Mouse (Mus musculus): Measurements from ENCODE around the gene Mum1. TPM values are rescaled to one million over a fixed set of nuclear protein-coding genes. Genes with fewer than 3 reads are reported as not detected.
"Not testable (repeated sequence)": the region's sequence is repeated elsewhere in the genome, so short reads cannot be mapped to it uniquely, and the experiment has no call there.

The Mum1 gene
- polyA plus RNA-seq, 1 experiment from 2014 or later, result 43.7 TPM

GRCm38 (mm10) chr10:80239791-80240190 is 13.6 kb downstream of the Mum1 start:
- Histone ChIP-seq H3K4me1 (peaks cover 29% of the 10 kb centered on the region), H3K27ac (replicated peaks) (no peak overlapping the region), H3K4me2 (no peak overlapping the region), H3K9me3 (no peaks in the 10 kb centered on the region), H3K27me3 (replicated peaks) (no peaks in the 10 kb centered on the region), H3K9ac (no peak overlapping the region), H3K4me3 (no peak overlapping the region), H3K36me3 (peaks cover 100% of the 10 kb centered on the region)
- no peak for ATAC-seq (ENCODE audit: extremely low read depth, insufficient number of reproducible peaks, low FRiP score, low TSS enrichment)
- 82% methylated on average over 6 of the region's 6 CpGs for WGBS

- WGBS, result 23% methylated on average over 9 of the region's 9 CpGs
Measured at GRCm38 (mm10) chr10:80242088-80242487, 15.9 kb downstream of the Mum1 start.

GRCm38 (mm10) chr10:80242607-80243006 is 16.4 kb downstream of the Mum1 start:
- Histone ChIP-seq H3K27ac (replicated peaks) (peak overlapping the region; percentile 84), H3K4me3 (no peak overlapping the region), H3K9ac (peak overlapping the region; percentile 14; the same call in 1 of the 2 replicates), H3K4me1 (peaks cover 38% of the 10 kb centered on the region), H3K27me3 (replicated peaks) (no peaks in the 10 kb centered on the region), H3K4me2 (no peak overlapping the region), H3K9me3 (no peaks in the 10 kb centered on the region), H3K36me3 (peaks cover 72% of the 10 kb centered on the region)
- WGBS, result 41% methylated on average over 3 of the region's 3 CpGs
- ATAC-seq (ENCODE audit: extremely low read depth, insufficient number of reproducible peaks, low FRiP score, low TSS enrichment), result no peak

More at GRCm38 (mm10) chr10:80242088-80242487, 15.9 kb downstream of the Mum1 start:
- peak overlapping the region; percentile 16; the same call in 1 of the 2 replicates for H3K4me2 ChIP-seq
- peak; percentile 42; the same call in 1 of the 2 replicates for ATAC-seq (ENCODE audit: extremely low read depth, insufficient number of reproducible peaks, low FRiP score, low TSS enrichment)
- no peak overlapping the region for H3K4me3 ChIP-seq
- H3K27me3 ChIP-seq (replicated peaks), result no peaks in the 10 kb centered on the region
- H3K36me3 ChIP-seq, result peaks cover 78% of the 10 kb centered on the region
- H3K27ac ChIP-seq (replicated peaks), result peak overlapping the region; percentile 84
- no peaks in the 10 kb centered on the region for H3K9me3 ChIP-seq
- 0 out of 2 replicates have a peak overlapping the region, but pooled peaks have one; percentile 56 for H3K9ac ChIP-seq
- H3K4me1 ChIP-seq, result peaks cover 38% of the 10 kb centered on the region

GRCm38 (mm10) chr10:80244791-80245399 is 18.7 kb downstream of the Mum1 start:
- Histone ChIP-seq H3K9me3 (no peaks in the 10 kb centered on the region), H3K9ac (peak overlapping the region; percentile 37), H3K27me3 (replicated peaks) (no peaks in the 10 kb centered on the region), H3K36me3 (peaks cover 50% of the 10 kb centered on the region), H3K27ac (replicated peaks) (no peak overlapping the region; the same call in 1 of the 2 replicates), H3K4me2 (no peak overlapping the region), H3K4me3 (no peak overlapping the region), H3K4me1 (peaks cover 40% of the 10 kb centered on the region)
- no peak for ATAC-seq (ENCODE audit: extremely low read depth, insufficient number of reproducible peaks, low FRiP score, low TSS enrichment)
- 49% methylated on average over 5 of the region's 5 CpGs for WGBS

- Histone ChIP-seq H3K27me3 (replicated peaks) (no peaks in the 10 kb centered on the region), H3K36me3 (peaks cover 42% of the 10 kb centered on the region), H3K9ac (peak overlapping the region; percentile 37), H3K4me3 (no peak overlapping the region), H3K27ac (replicated peaks) (no peak overlapping the region; the same call in 1 of the 2 replicates), H3K4me2 (no peak overlapping the region), H3K4me1 (peaks cover 47% of the 10 kb centered on the region), H3K9me3 (no peaks in the 10 kb centered on the region)
- no peak for ATAC-seq (ENCODE audit: extremely low read depth, insufficient number of reproducible peaks, low FRiP score, low TSS enrichment)
- 3% methylated on average over 4 of the region's 4 CpGs for WGBS
Measured at GRCm38 (mm10) chr10:80245600-80245999, 19.4 kb downstream of the Mum1 start.

GRCm38 (mm10) chr10:80247849-80248248 is 21.6 kb downstream of the Mum1 start:
- no peak for ATAC-seq (ENCODE audit: extremely low read depth, insufficient number of reproducible peaks, low FRiP score, low TSS enrichment)
- WGBS, result 53% methylated on average over 6 of the region's 6 CpGs
- H3K4me2 ChIP-seq, result peak overlapping the region; percentile 94; the same call in 1 of the 2 replicates

GRCm38 (mm10) chr10:80248437-80248836 is 22.2 kb downstream of the Mum1 start:
- peaks cover 41% of the 10 kb centered on the region for H3K4me1 ChIP-seq
- peaks cover 35% of the 10 kb centered on the region for H3K36me3 ChIP-seq
- ATAC-seq (ENCODE audit: extremely low read depth, insufficient number of reproducible peaks, low FRiP score, low TSS enrichment); H3K27ac ChIP-seq (replicated peaks); H3K27me3 ChIP-seq (replicated peaks); H3K9me3 ChIP-seq; H3K9ac ChIP-seq: not testable (repeated sequence)
- H3K4me2 ChIP-seq, result peak overlapping the region; percentile 94
- 29% methylated on average over 3 of the region's 3 CpGs for WGBS
- peak overlapping the region; percentile 92 for H3K4me3 ChIP-seq

More at GRCm38 (mm10) chr10:80247849-80248248, 21.6 kb downstream of the Mum1 start:
- no peak overlapping the region for H3K4me3 ChIP-seq
- H3K9me3 ChIP-seq, result no peaks in the 10 kb centered on the region
- H3K27ac ChIP-seq (replicated peaks), result no peak overlapping the region
- H3K9ac ChIP-seq, result no peak overlapping the region
- no peaks in the 10 kb centered on the region for H3K27me3 ChIP-seq (replicated peaks)
- H3K36me3 ChIP-seq, result peaks cover 35% of the 10 kb centered on the region
- H3K4me1 ChIP-seq, result peaks cover 46% of the 10 kb centered on the region

GRCm38 (mm10) chr10:80248971-80249640 is 22.9 kb downstream of the Mum1 start, which contains the start of gene Ndufs7:
Gene Ndufs7 (plus strand): TSS chr10:80249121.
- Histone ChIP-seq H3K9ac (peak within 1 kb of the TSS; percentile 98), H3K4me1 (peaks cover 41% of the 10 kb centered on the region), H3K36me3 (peaks cover 35% of the 10 kb centered on the region), H3K27me3 (replicated peaks) (no peaks in the 10 kb centered on the region), H3K27ac (replicated peaks) (peak within 1 kb of the TSS; percentile 92), H3K4me2 (peak within 1 kb of the TSS; percentile 94), H3K4me3 (peak within 1 kb of the TSS; percentile 92), H3K9me3 (no peaks in the 10 kb centered on the region)
- under 1% methylated on average over 53 of the region's 53 CpGs for WGBS
- ATAC-seq (ENCODE audit: extremely low read depth, insufficient number of reproducible peaks, low FRiP score, low TSS enrichment), result peak; percentile 69

GRCm38 (mm10) chr10:80250059-80250458 is 23.8 kb downstream of the Mum1 start:
- Histone ChIP-seq H3K9me3 (no peaks in the 10 kb centered on the region), H3K4me2 (peak overlapping the region; percentile 94), H3K36me3 (peaks cover 37% of the 10 kb centered on the region), H3K9ac (peak overlapping the region; percentile 98), H3K27me3 (replicated peaks) (no peaks in the 10 kb centered on the region), H3K4me3 (peak overlapping the region; percentile 92), H3K27ac (replicated peaks) (peak overlapping the region; percentile 92), H3K4me1 (peaks cover 38% of the 10 kb centered on the region)
- WGBS, result 35% methylated on average over 2 of the region's 2 CpGs
- ATAC-seq (ENCODE audit: extremely low read depth, insufficient number of reproducible peaks, low FRiP score, low TSS enrichment), result no peak

GRCm38 (mm10) chr10:80250573-80250972 is 24.3 kb downstream of the Mum1 start:
- WGBS, result 78% methylated on average over 4 of the region's 4 CpGs
- Histone ChIP-seq H3K4me3 (peak overlapping the region; percentile 92), H3K36me3 (peaks cover 42% of the 10 kb centered on the region), H3K27ac (replicated peaks) (no peak overlapping the region), H3K4me2 (peak overlapping the region; percentile 94), H3K9me3 (no peaks in the 10 kb centered on the region), H3K9ac (peak overlapping the region; percentile 98), H3K27me3 (replicated peaks) (no peaks in the 10 kb centered on the region), H3K4me1 (peaks cover 33% of the 10 kb centered on the region)
- no peak for ATAC-seq (ENCODE audit: extremely low read depth, insufficient number of reproducible peaks, low FRiP score, low TSS enrichment)

GRCm38 (mm10) chr10:80252011-80252410 is 25.8 kb downstream of the Mum1 start:
- Histone ChIP-seq H3K9ac (peak overlapping the region; percentile 41; the same call in 1 of the 2 replicates), H3K27me3 (replicated peaks) (no peaks in the 10 kb centered on the region), H3K9me3 (no peaks in the 10 kb centered on the region), H3K4me3 (no peak overlapping the region), H3K4me2 (no peak overlapping the region), H3K4me1 (peaks cover 36% of the 10 kb centered on the region), H3K36me3 (peaks cover 57% of the 10 kb centered on the region), H3K27ac (replicated peaks) (no peak overlapping the region)
- ATAC-seq (ENCODE audit: extremely low read depth, insufficient number of reproducible peaks, low FRiP score, low TSS enrichment), result no peak

Measured in heart, embryonic 13.5 days (tissue).